In genomic region chrX:11346756-11347155, GRCm38 (mm10) we compare ENCODE assay signal across 28 mouse cellular contexts. TPM values are rescaled to one million over a fixed set of nuclear protein-coding genes. Genes with fewer than 3 reads are reported as not detected.
DNase-seq lines count a peak whose midpoint lies in the region; TF ChIP-seq lines count a peak whose summit lies in the region.
"Had no signal": no experiment of that assay in that cellular context is flagged by ENCODE, and none has a peak within 500 bp of the region (broad histone marks: within the 10 kb centered on the region; RNA-seq: fewer than 3 reads in every experiment).

No protein-coding gene starts in this region.

- no peaks in the 10 kb centered on the region for H3K27me3 ChIP-seq in cerebellum, adult 2 months (ENCODE audit: control insufficient read depth, insufficient read depth, low read length)

- no peak overlapping the region for H3K4me3 ChIP-seq in layer of hippocampus, adult 2 months
- no peak overlapping the region for H3K4me3 ChIP-seq in cerebellum, adult 2 months (replicated peaks; ENCODE audit: insufficient read depth, low read depth, low read length)
- no peak overlapping the region for H3K4me3 ChIP-seq in cortical plate, adult 2 months (ENCODE audit: insufficient read depth, low read length)
- H3K4me3 ChIP-seq: embryonic facial prominence, embryonic 15.5 days; erythroblast, embryonic 14.5 days; forebrain, embryonic 10.5 days; heart, embryonic 10.5 days; hindbrain, embryonic 12.5 days had no signal

- peak overlapping the region; percentile 43; the same call in 1 of the 2 replicates for H3K27ac ChIP-seq in layer of hippocampus, adult 2 months
- no peak overlapping the region for H3K27ac ChIP-seq in cerebellum, adult 2 months (ENCODE audit: insufficient read depth, low read length)
- H3K27ac ChIP-seq in cortical plate, adult 2 months (ENCODE audit: insufficient read depth, low read length) = 0 out of 2 replicates have a peak overlapping the region, but pooled peaks have one; percentile 9
- H3K27ac ChIP-seq: embryonic facial prominence, embryonic 15.5 days; forebrain, embryonic 10.5 days; heart, embryonic 10.5 days; hindbrain, embryonic 12.5 days had no signal

- no peak for TF ChIP-seq CTCF in layer of hippocampus, adult 2 months (conservative IDR thresholded peaks at IDR 0.05)
- no peak for TF ChIP-seq CTCF in cerebellum, adult 2 months (IDR thresholded peaks at IDR 0.05; ENCODE audit: borderline replicate concordance, insufficient read depth, low read depth, low read length)
- no peak for TF ChIP-seq CTCF in cortical plate, adult 2 months (IDR thresholded peaks at IDR 0.05; ENCODE audit: extremely low read depth, insufficient read depth, low read length)

- DNase-seq in layer of hippocampus, adult 2 months (ENCODE audit: low spot score in 2 of 2) = no peak
- DNase-seq in layer of hippocampus, postnatal 14 days (ENCODE audit: low spot score in 2 of 2) = no peak
- DNase-seq in cerebellum, adult 2 months = peak; percentile 31 to 46
- peak; percentile 23 to 76 for DNase-seq in cerebellum, postnatal 10 days
- DNase-seq in thymus, adult 18-20 months = no peak
- DNase-seq in thymus, postnatal 10 days (ENCODE audit: low spot score in 2 of 2) = no peak
- no peak for DNase-seq in adrenal gland, postnatal 36 days
- DNase-seq: adrenal gland, postnatal 10 days; embryo, embryonic 11 days; heart, adult 18-20 months; heart, postnatal 10 days; heart, postnatal 4 days; kidney, adult 8-10 months had no signal

- TF ChIP-seq POLR2A in cerebellum, adult 2 months (IDR thresholded peaks at IDR 0.05; ENCODE audit: borderline replicate concordance, insufficient read depth, low read length) = no peak
- no peak for TF ChIP-seq POLR2A in cortical plate, adult 2 months (IDR thresholded peaks at IDR 0.05; ENCODE audit: extremely low read depth, insufficient read depth, low read length)

- WGBS in cerebellum, adult 2 months = 33% methylated on average over 3 of the region's 3 CpGs

- no peaks in the 10 kb centered on the region for H3K4me1 ChIP-seq in cerebellum, adult 2 months (ENCODE audit: control insufficient read depth, insufficient read depth, low read length)
- H3K4me1 ChIP-seq in cortical plate, adult 2 months (ENCODE audit: control insufficient read depth, insufficient read depth, low read length) = no peaks in the 10 kb centered on the region
- H3K4me1 ChIP-seq: forebrain, embryonic 10.5 days; heart, embryonic 10.5 days; hindbrain, embryonic 12.5 days had no signal

RNA-seq across cellular contexts. Expression of gene H2al1j, which starts 19.1 kb away (rescaled TPM):
- total RNA-seq in layer of hippocampus, adult 2 months (2021) = not detected
- not detected for total RNA-seq in layer of hippocampus, postnatal 14 days (2021)
- polyA plus RNA-seq in cerebellum, adult 2 months (2012; rRNA removed) = not detected in 2 replicates
- polyA plus RNA-seq in cortical plate, adult 2 months (2012; rRNA removed) = not detected in 2 replicates
- total RNA-seq in adrenal gland, postnatal 36 days (2021) = not detected
- total RNA-seq: adrenal gland, postnatal 10 days; ES-E14; gastrocnemius, adult 8-10 months; gastrocnemius, postnatal 4 days; heart, adult 18-20 months; heart, postnatal 10 days; heart, postnatal 4 days had no signal
- polyA plus RNA-seq: embryonic facial prominence, embryonic 11.5 days; embryonic facial prominence, embryonic 15.5 days; erythroblast, embryonic 14.5 days; forebrain, embryonic 10.5 days; forebrain, embryonic 14.5 days; heart, embryonic 10.5 days; heart, embryonic 14.5 days; hindbrain, embryonic 12.5 days; hindbrain, embryonic 16.5 days; inflammation-experienced regulatory T-cells, adult 6 months; intestine, postnatal 0 days had no signal

RNA-seq across cellular contexts. Expression of gene H2al1i, which starts 22.3 kb away (rescaled TPM):
- not detected for total RNA-seq in layer of hippocampus, adult 2 months (2021)
- not detected for total RNA-seq in layer of hippocampus, postnatal 14 days (2021)
- not detected in 2 replicates for polyA plus RNA-seq in cerebellum, adult 2 months (2012; rRNA removed)
- not detected in 2 replicates for polyA plus RNA-seq in cortical plate, adult 2 months (2012; rRNA removed)
- not detected for total RNA-seq in adrenal gland, postnatal 36 days (2021)
- total RNA-seq: adrenal gland, postnatal 10 days; ES-E14; gastrocnemius, adult 8-10 months; gastrocnemius, postnatal 4 days; heart, adult 18-20 months; heart, postnatal 10 days; heart, postnatal 4 days had no signal
- polyA plus RNA-seq: embryonic facial prominence, embryonic 11.5 days; embryonic facial prominence, embryonic 15.5 days; erythroblast, embryonic 14.5 days; forebrain, embryonic 10.5 days; forebrain, embryonic 14.5 days; heart, embryonic 10.5 days; heart, embryonic 14.5 days; hindbrain, embryonic 12.5 days; hindbrain, embryonic 16.5 days; inflammation-experienced regulatory T-cells, adult 6 months; intestine, postnatal 0 days had no signal

RNA-seq across cellular contexts. Expression of gene H2al1h, which starts 25.5 kb away (rescaled TPM):
- total RNA-seq in layer of hippocampus, adult 2 months (2021) = not detected
- not detected for total RNA-seq in layer of hippocampus, postnatal 14 days (2021)
- not detected in 2 replicates for polyA plus RNA-seq in cerebellum, adult 2 months (2012; rRNA removed)
- not detected in 2 replicates for polyA plus RNA-seq in cortical plate, adult 2 months (2012; rRNA removed)
- total RNA-seq in adrenal gland, postnatal 36 days (2021) = not detected
- total RNA-seq: adrenal gland, postnatal 10 days; ES-E14; gastrocnemius, adult 8-10 months; gastrocnemius, postnatal 4 days; heart, adult 18-20 months; heart, postnatal 10 days; heart, postnatal 4 days had no signal
- polyA plus RNA-seq: embryonic facial prominence, embryonic 11.5 days; embryonic facial prominence, embryonic 15.5 days; erythroblast, embryonic 14.5 days; forebrain, embryonic 10.5 days; forebrain, embryonic 14.5 days; heart, embryonic 10.5 days; heart, embryonic 14.5 days; hindbrain, embryonic 12.5 days; hindbrain, embryonic 16.5 days; inflammation-experienced regulatory T-cells, adult 6 months; intestine, postnatal 0 days had no signal

RNA-seq across cellular contexts. Expression of gene H2al1g, which starts 28.7 kb away (rescaled TPM):
- total RNA-seq in layer of hippocampus, adult 2 months (2021) = not detected
- not detected for total RNA-seq in layer of hippocampus, postnatal 14 days (2021)
- polyA plus RNA-seq in cerebellum, adult 2 months (2012; rRNA removed) = not detected in 2 replicates
- not detected in 2 replicates for polyA plus RNA-seq in cortical plate, adult 2 months (2012; rRNA removed)
- total RNA-seq in adrenal gland, postnatal 36 days (2021) = not detected
- total RNA-seq: adrenal gland, postnatal 10 days; ES-E14; gastrocnemius, adult 8-10 months; gastrocnemius, postnatal 4 days; heart, adult 18-20 months; heart, postnatal 10 days; heart, postnatal 4 days had no signal
- polyA plus RNA-seq: embryonic facial prominence, embryonic 11.5 days; embryonic facial prominence, embryonic 15.5 days; erythroblast, embryonic 14.5 days; forebrain, embryonic 10.5 days; forebrain, embryonic 14.5 days; heart, embryonic 10.5 days; heart, embryonic 14.5 days; hindbrain, embryonic 12.5 days; hindbrain, embryonic 16.5 days; inflammation-experienced regulatory T-cells, adult 6 months; intestine, postnatal 0 days had no signal

RNA-seq across cellular contexts. Expression of gene H2al1f, which starts 31.8 kb away (rescaled TPM):
- total RNA-seq in layer of hippocampus, adult 2 months (2021) = not detected
- not detected for total RNA-seq in layer of hippocampus, postnatal 14 days (2021)
- polyA plus RNA-seq in cerebellum, adult 2 months (2012; rRNA removed) = not detected in 2 replicates
- not detected in 2 replicates for polyA plus RNA-seq in cortical plate, adult 2 months (2012; rRNA removed)
- not detected for total RNA-seq in adrenal gland, postnatal 36 days (2021)
- total RNA-seq: adrenal gland, postnatal 10 days; ES-E14; gastrocnemius, adult 8-10 months; gastrocnemius, postnatal 4 days; heart, adult 18-20 months; heart, postnatal 10 days; heart, postnatal 4 days had no signal
- polyA plus RNA-seq: embryonic facial prominence, embryonic 11.5 days; embryonic facial prominence, embryonic 15.5 days; erythroblast, embryonic 14.5 days; forebrain, embryonic 10.5 days; forebrain, embryonic 14.5 days; heart, embryonic 10.5 days; heart, embryonic 14.5 days; hindbrain, embryonic 12.5 days; hindbrain, embryonic 16.5 days; inflammation-experienced regulatory T-cells, adult 6 months; intestine, postnatal 0 days had no signal

Comparison
In these comparisons a context has a peak if more than half of its experiments do, and no peak if none do; other contexts are left out.
1. DNase-seq: peak in cerebellum, adult 2 months (2 of 2) and cerebellum, postnatal 10 days (2 of 2); none in layer of hippocampus, adult 2 months (0 of 2), layer of hippocampus, postnatal 14 days (0 of 2), thymus, adult 18-20 months (0 of 2), thymus, postnatal 10 days (0 of 2) and adrenal gland, postnatal 36 days (0 of 2).